ENCODE assay signal across 9 mouse cellular contexts in the genomic region with DNA sequence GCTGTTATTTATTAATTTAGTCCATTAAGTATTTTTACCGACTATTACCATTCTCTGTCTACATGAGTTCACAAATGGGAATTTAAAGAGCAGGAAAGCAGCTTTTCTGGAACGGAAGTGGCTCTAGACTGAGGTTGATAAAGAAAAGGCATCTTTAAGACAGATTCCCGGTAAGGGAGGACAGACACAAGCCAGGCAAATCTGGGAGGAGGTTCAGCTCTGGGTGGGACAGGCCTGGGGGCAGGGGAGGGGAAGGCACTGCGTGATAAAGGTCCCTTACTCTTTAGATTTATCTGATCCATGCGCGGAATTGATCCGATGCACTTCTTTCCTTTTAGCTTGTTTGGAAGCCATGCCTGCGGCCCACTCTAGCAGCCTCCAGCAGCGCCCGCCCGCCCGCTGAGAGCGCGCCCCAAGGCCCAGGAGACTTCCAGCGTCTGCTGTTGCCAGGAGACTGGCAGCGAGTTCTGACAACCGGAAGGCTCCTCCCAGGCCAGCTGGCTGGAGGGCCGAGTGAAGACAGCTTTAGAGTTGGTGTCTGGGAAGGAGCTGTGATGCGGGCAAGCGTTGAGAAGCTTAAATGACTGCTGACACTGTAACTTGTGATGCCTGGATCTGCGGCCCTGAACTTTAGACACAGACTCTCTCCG. TPM values are rescaled to one million over a fixed set of nuclear protein-coding genes. Genes with fewer than 3 reads are reported as not detected.
DNase-seq lines count a peak whose midpoint lies in the region; ATAC-seq and TF ChIP-seq lines count a peak whose summit lies in the region.
"Had no signal": no experiment of that assay in that cellular context is flagged by ENCODE, and none has a peak within 500 bp of the region (broad histone marks: within the 10 kb centered on the region; RNA-seq: fewer than 3 reads in every experiment).

A gene (minus strand): TSS at position 366 of the 650 bp plus-strand sequence.

- no peaks in the 10 kb centered on the region for H3K9me3 ChIP-seq in liver, embryonic 14.5 days (ENCODE audit: control insufficient read depth, low read length)

- peak within 1 kb of the TSS; percentile 39; the same call in 1 of the 2 replicates for H3K4me2 ChIP-seq in liver, embryonic 14.5 days (ENCODE audit: low read depth)

- no peaks in the 10 kb centered on the region for H3K36me3 ChIP-seq in liver, embryonic 14.5 days (replicated peaks; ENCODE audit: control insufficient read depth, insufficient read depth, low read depth)

- WGBS in liver, embryonic 14.5 days (ENCODE audit: insufficient replicate concordance): 7% methylated on average over 22 of the region's 22 CpGs

- no peak for TF ChIP-seq EP300 in liver, embryonic 14.5 days (IDR thresholded peaks at IDR 0.05; ENCODE audit: low read depth)

- H3K27me3 ChIP-seq in liver, embryonic 14.5 days (ENCODE audit: control insufficient read depth, insufficient read depth, low read length): no peaks in the 10 kb centered on the region

- no peak within 1 kb of the TSS for H3K9ac ChIP-seq in liver, embryonic 14.5 days (replicated peaks)

- TF ChIP-seq CTCF in liver, embryonic 14.5 days (IDR thresholded peaks at IDR 0.05; ENCODE audit: low read depth): no peak

- peaks cover 0 to 6% of the 10 kb centered on the region in 2 experiments; a peak in 1 of 4 replicates for H3K4me1 ChIP-seq in liver, embryonic 14.5 days (replicated peaks; ENCODE audit: control insufficient read depth in 2 of 2, insufficient read depth in 2 of 2, low read length in 1 of 2)

- no peak within 1 kb of the TSS for H3K27ac ChIP-seq in liver, embryonic 14.5 days

- intact Hi-C loops in heart, postnatal 36 days (cut with DNase I): no loop called here

- ATAC-seq in liver, embryonic 14.5 days (ENCODE audit: insufficient read depth): peak; percentile 62; the same call in 1 of the 2 replicates

- peak within 1 kb of the TSS in 1 of 2 experiments; percentile 14; a peak in 1 of 4 replicates for H3K4me3 ChIP-seq in liver, embryonic 14.5 days (ENCODE audit: insufficient read depth in 1 of 2, low read depth in 2 of 2, low read length in 2 of 2)

- peak; percentile 27 for DNase-seq in ES-CJ7 (ENCODE audit: low read depth, low spot score)
- DNase-seq in cerebellum, adult 9-10 months: peak; percentile 24
- peak; percentile 19 to 64 for DNase-seq in frontal cortex, adult 2 months (ENCODE audit: extremely low spot score in 1 of 2, low spot score in 1 of 2)
- peak; percentile 57 to 66 for DNase-seq in heart, postnatal 36 days
- DNase-seq in layer of hippocampus, adult 18-20 months (ENCODE audit: low spot score in 2 of 2): peak; percentile 58 to 66
- DNase-seq in liver, embryonic 14.5 days (ENCODE audit: low read depth in 3 of 3, low spot score in 3 of 3): peak in 1 of 3 experiments; percentile 3
- peak; percentile 70 for DNase-seq in neural tube, embryonic 10.5 days (ENCODE audit: extremely low spot score, low spot score)
- DNase-seq in thymus, adult 18-20 months: peak; percentile 5 to 10

RNA-seq across cellular contexts. Expression of the gene that starts here (rescaled TPM):
- polyA plus RNA-seq in frontal cortex, adult 2 months (2012; rRNA removed): 0.42 and 0.48 TPM in 2 replicates
- under 1 TPM; 0.08 TPM for total RNA-seq in heart, postnatal 36 days (2021)
- under 1 TPM; 0.59 to 0.68 TPM for total RNA-seq in layer of hippocampus, adult 18-20 months (2021)
- polyA plus RNA-seq in liver, embryonic 14.5 days (2012; rRNA removed): 0.42 and 0.49 TPM in 2 replicates
- polyA plus RNA-seq in liver, embryonic 14.5 days (2014; fragmentation: Nextera tagmentation; extraction: Ambion mirVana): 0.30 and 0.35 TPM in 2 replicates
- polyA plus RNA-seq: C2C12 had no signal

Comparison
In these comparisons a context has a peak if more than half of its experiments do, and no peak if none do; other contexts are left out.
1. Peak in DNase-seq in frontal cortex, adult 2 months; RNA of the gene not detected or under 1 TPM.
2. Peak in DNase-seq in heart, postnatal 36 days; RNA of the gene not detected or under 1 TPM.
3. Peak in DNase-seq in layer of hippocampus, adult 18-20 months; RNA of the gene not detected or under 1 TPM.
4. Peak in ATAC-seq and H3K4me2 ChIP-seq in liver, embryonic 14.5 days; RNA of the gene not detected or under 1 TPM.